Mouse (Mus musculus) embryonic facial prominence, embryonic 14.5 days (tissue): Measurements from ENCODE around the gene Macf1. TPM values are rescaled to one million over a fixed set of nuclear protein-coding genes. Genes with fewer than 3 reads are reported as not detected.
A peak's percentile ranks its signal among the peaks of the same experiment; 100 is the strongest.

ENCODE experiments used
- ATAC-seq: fragments of 200-750 bp; cut with Nextera tagmentation; 2 replicates; pipeline ENCODE4 v1.8.0; 2017; ENCODE audit warnings: low read depth, moderate number of reproducible peaks, moderate TSS enrichment
- DNase-seq: peaks from one replicate; pipeline ENCODE4 v3.0.0-alpha.2; 2015; ENCODE audit warnings: low spot score
- H3K27ac ChIP-seq: fragments of 300-500 bp; sonication (generic); replicated peaks from 2 replicates; pipeline ENCODE4 v1.5.1; 2014; ENCODE audit warnings: low read depth, mild to moderate bottlenecking, low read length, moderate library complexity
- H3K27me3 ChIP-seq: fragments of 300-500 bp; sonication (generic); replicated peaks from 2 replicates; pipeline ENCODE4 v1.6.1; 2014; ENCODE audit warnings: low read length; ENCODE audit not compliant: control insufficient read depth, insufficient read depth
- H3K36me3 ChIP-seq: fragments of 300-500 bp; sonication (generic); 2 replicates; pipeline ENCODE4 v1.6.1; 2014; ENCODE audit warnings: low read length, mixed read lengths; ENCODE audit not compliant: control insufficient read depth, insufficient read depth
- H3K4me1 ChIP-seq: fragments of 300-500 bp; sonication (generic); 2 replicates; pipeline ENCODE4 v1.6.1; 2014; ENCODE audit warnings: antibody characterized with exemption, low read length; ENCODE audit not compliant: control insufficient read depth, insufficient read depth
- H3K4me2 ChIP-seq: fragments of 300-500 bp; sonication (generic); 2 replicates; pipeline ENCODE4 v1.6.1; 2014; ENCODE audit warnings: low read depth, mild to moderate bottlenecking, low read length, moderate library complexity, mixed read lengths
- H3K4me3 ChIP-seq: fragments of 300-500 bp; sonication (generic); 2 replicates; pipeline ENCODE4 v1.5.1; 2014; ENCODE audit warnings: low read depth, mild to moderate bottlenecking, low read length
- H3K9ac ChIP-seq: fragments of 300-500 bp; sonication (generic); 2 replicates; pipeline ENCODE4 v1.6.1; 2014; ENCODE audit warnings: low read depth, mild to moderate bottlenecking, low read length, moderate library complexity, mixed read lengths
- H3K9me3 ChIP-seq: fragments of 300-500 bp; sonication (generic); 2 replicates; pipeline ENCODE4 v1.6.1; 2016; ENCODE audit warnings: low read length; ENCODE audit not compliant: control insufficient read depth
- WGBS: fragments of 180-500 bp; shearing (Covaris S2); extraction: QIAGEN DNeasy Blood & Tissue Kit; methylation state at CpG from one replicate; pipeline ENCODE4 v1.1.7; 2014; 5-methylcytosine and 5-hydroxymethylcytosine counted together
- polyA plus RNA-seq: library from polyadenylated mRNA; unstranded; fragments of >200 nt; fragmentation: Nextera tagmentation; extraction: Ambion mirVana; gene quantifications from 2 replicates; pipeline ENCODE4 v1.2.1, GENCODE M21; 2014

The Macf1 gene
- polyA plus RNA-seq, 1 experiment from 2014 or later, result 80.5 TPM

GRCm38 (mm10) chr4:123623742-123624151, 60.4 kb downstream of the Macf1 start:
- WGBS, result 71% methylated on average over 5 of the region's 5 CpGs
- H3K27ac ChIP-seq, result peak overlapping the region; percentile 30; the same call in 1 of the 2 replicates
- no peak for DNase-seq
- no peaks in the 10 kb centered on the region for H3K9me3 ChIP-seq
- H3K9ac ChIP-seq, result no peak overlapping the region
- no peak; the same call in 1 of the 2 replicates for ATAC-seq
- H3K4me3 ChIP-seq, result no peak overlapping the region
- H3K4me1 ChIP-seq, result peaks cover 11% of the 10 kb centered on the region
- no peaks in the 10 kb centered on the region for H3K36me3 ChIP-seq
- H3K4me2 ChIP-seq, result no peak overlapping the region
- no peaks in the 10 kb centered on the region for H3K27me3 ChIP-seq

DNA sequence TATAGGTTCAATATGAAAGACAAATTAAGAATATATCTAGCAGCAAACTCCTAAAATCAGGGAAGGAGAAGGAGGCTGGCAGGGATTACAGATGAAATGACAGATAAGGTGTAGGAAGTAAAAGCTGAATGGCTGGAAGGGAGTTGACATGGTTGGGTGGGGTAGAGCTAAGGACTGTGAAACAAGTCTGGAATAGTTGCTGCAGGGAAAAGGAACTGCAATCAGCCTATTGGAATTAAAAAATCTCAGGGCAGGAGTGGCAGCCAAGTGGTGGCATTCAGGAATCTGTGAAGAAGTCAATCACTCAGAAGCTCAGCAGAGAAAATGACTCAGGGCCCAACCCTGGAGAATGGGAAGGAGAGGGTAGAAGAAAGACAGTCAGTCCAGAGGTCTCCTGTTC, 62.4 kb downstream of the Macf1 start:
- Histone ChIP-seq H3K4me2 (no peak overlapping the region), H3K27me3 (no peaks in the 10 kb centered on the region), H3K9ac (no peak overlapping the region), H3K36me3 (no peaks in the 10 kb centered on the region), H3K4me1 (peaks cover 16% of the 10 kb centered on the region), H3K27ac (no peak overlapping the region), H3K4me3 (no peak overlapping the region), H3K9me3 (no peaks in the 10 kb centered on the region)
- no peak for DNase-seq
- ATAC-seq, result no peak

GRCm38 (mm10) chr4:123617727-123618389, 66.3 kb downstream of the Macf1 start:
- Histone ChIP-seq H3K9me3 (no peaks in the 10 kb centered on the region), H3K4me2 (no peak overlapping the region), H3K4me1 (peaks cover 10% of the 10 kb centered on the region; the same call in 1 of the 2 replicates), H3K36me3 (no peaks in the 10 kb centered on the region), H3K27ac (peak overlapping the region; percentile 55; the same call in 1 of the 2 replicates), H3K4me3 (no peak overlapping the region), H3K27me3 (no peaks in the 10 kb centered on the region), H3K9ac (no peak overlapping the region)
- WGBS, result 44% methylated on average over 5 of the region's 5 CpGs
- ATAC-seq (0 out of 2 replicates have a peak, but pooled peaks have one; percentile 10), DNase-seq (no peak)

- Histone ChIP-seq H3K9ac (no peak overlapping the region), H3K36me3 (no peaks in the 10 kb centered on the region), H3K4me2 (no peak overlapping the region), H3K4me3 (no peak overlapping the region), H3K27me3 (no peaks in the 10 kb centered on the region), H3K27ac (peak overlapping the region; percentile 55), H3K4me1 (peaks cover 10% of the 10 kb centered on the region; the same call in 1 of the 2 replicates), H3K9me3 (no peaks in the 10 kb centered on the region)
- 47% methylated on average over 4 of the region's 4 CpGs for WGBS
- DNase-seq, result no peak
- no peak for ATAC-seq
These were observed 67.2 kb downstream of the Macf1 start for GRCm38 (mm10) chr4:123616971-123617370.

GRCm38 (mm10) chr4:123616501-123616900, 67.7 kb downstream of the Macf1 start:
- Histone ChIP-seq H3K9me3 (no peaks in the 10 kb centered on the region), H3K27ac (peak overlapping the region; percentile 52; the same call in 1 of the 2 replicates), H3K4me1 (peaks cover 10% of the 10 kb centered on the region; the same call in 1 of the 2 replicates), H3K4me3 (no peak overlapping the region), H3K4me2 (no peak overlapping the region), H3K27me3 (no peaks in the 10 kb centered on the region), H3K36me3 (no peaks in the 10 kb centered on the region), H3K9ac (no peak overlapping the region)
- DNase-seq (no peak), ATAC-seq (no peak)

DNA sequence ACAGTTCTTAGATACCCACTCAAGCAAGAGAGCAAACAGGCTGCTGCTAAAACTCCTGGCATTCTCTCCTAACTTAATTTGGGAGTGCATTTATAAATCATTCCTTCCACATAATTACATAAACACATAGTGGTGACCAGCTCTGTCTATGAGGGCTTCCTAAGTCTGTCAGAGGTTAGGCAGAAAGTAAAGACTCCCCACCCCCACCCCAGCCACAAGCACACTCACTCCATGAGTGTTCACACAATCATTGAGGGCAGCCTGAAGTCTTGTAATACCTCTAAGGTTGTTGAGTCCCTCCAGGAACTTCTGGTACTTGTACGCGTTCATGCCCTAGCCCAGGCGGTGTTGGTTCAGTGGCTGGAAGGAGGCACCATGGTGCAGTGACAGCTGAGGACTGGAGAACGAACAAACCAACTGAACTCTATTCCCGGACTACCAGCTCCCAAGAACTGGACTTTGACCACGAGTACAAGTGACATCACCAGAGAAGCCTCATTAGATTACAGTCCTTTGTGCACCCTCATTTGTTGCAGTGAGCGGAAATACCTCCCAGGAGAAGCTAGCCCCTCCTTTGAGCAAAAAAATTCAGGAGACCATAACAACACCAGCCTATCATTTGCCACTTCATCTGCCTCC, 70.7 kb downstream of the Macf1 start:
- Histone ChIP-seq H3K4me1 (peaks cover 10% of the 10 kb centered on the region; the same call in 1 of the 2 replicates), H3K27ac (no peak overlapping the region), H3K9ac (no peak overlapping the region), H3K4me3 (no peak overlapping the region), H3K36me3 (no peaks in the 10 kb centered on the region), H3K9me3 (no peaks in the 10 kb centered on the region), H3K4me2 (no peak overlapping the region), H3K27me3 (no peaks in the 10 kb centered on the region)
- DNase-seq (peak; percentile 62), ATAC-seq (peak; percentile 66)
- WGBS, result 66% methylated on average over 7 of the region's 7 CpGs

- no peaks in the 10 kb centered on the region for H3K9me3 ChIP-seq
- DNase-seq (no peak), ATAC-seq (no peak)
- WGBS, result 97% methylated on average over 1 of the region's 1 CpGs
- H3K27ac ChIP-seq, result no peak overlapping the region
- H3K4me3 ChIP-seq, result no peak overlapping the region
- no peak overlapping the region for H3K4me2 ChIP-seq
- H3K4me1 ChIP-seq, result peaks cover 7% of the 10 kb centered on the region; the same call in 1 of the 2 replicates
- no peak overlapping the region for H3K9ac ChIP-seq
- no peaks in the 10 kb centered on the region for H3K27me3 ChIP-seq
- H3K36me3 ChIP-seq, result no peaks in the 10 kb centered on the region
These were observed 72.2 kb downstream of the Macf1 start for GRCm38 (mm10) chr4:123611940-123612339.

- WGBS, result 97% methylated on average over 2 of the region's 2 CpGs
- DNase-seq, result no peak
- Histone ChIP-seq H3K9me3 (no peaks in the 10 kb centered on the region), H3K27ac (no peak overlapping the region), H3K4me3 (no peak overlapping the region), H3K36me3 (no peaks in the 10 kb centered on the region), H3K9ac (no peak overlapping the region), H3K4me2 (no peak overlapping the region), H3K27me3 (no peaks in the 10 kb centered on the region), H3K4me1 (peaks cover 4% of the 10 kb centered on the region; the same call in 1 of the 2 replicates)
- ATAC-seq, result no peak
These were observed 72.9 kb downstream of the Macf1 start for GRCm38 (mm10) chr4:123611241-123611640.
